Mouse (Mus musculus): ENCODE data around the gene Stard13.

Stard13 gene

DNA sequence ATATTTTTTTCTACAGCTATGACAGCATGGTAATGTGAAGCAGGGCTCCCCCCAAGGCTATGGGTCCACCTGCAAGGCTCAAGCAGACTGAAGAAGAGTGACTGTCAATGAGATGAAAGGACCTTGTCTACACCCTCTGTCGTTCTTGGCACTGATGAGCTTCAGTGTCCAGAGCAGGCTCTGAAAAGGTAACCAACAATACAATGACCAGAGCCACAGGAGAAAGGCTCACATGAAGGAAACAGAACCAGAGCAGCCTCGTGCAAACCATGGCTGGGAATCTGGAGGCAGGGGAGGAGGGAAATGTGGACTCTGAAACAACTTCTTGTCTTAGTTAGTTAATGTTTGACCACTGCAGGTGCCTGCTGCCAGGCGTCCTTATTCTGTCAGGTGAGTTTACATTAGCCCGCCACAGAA is 57.7 kb downstream of the Stard13 start:
- no peak for DNase-seq

DNA sequence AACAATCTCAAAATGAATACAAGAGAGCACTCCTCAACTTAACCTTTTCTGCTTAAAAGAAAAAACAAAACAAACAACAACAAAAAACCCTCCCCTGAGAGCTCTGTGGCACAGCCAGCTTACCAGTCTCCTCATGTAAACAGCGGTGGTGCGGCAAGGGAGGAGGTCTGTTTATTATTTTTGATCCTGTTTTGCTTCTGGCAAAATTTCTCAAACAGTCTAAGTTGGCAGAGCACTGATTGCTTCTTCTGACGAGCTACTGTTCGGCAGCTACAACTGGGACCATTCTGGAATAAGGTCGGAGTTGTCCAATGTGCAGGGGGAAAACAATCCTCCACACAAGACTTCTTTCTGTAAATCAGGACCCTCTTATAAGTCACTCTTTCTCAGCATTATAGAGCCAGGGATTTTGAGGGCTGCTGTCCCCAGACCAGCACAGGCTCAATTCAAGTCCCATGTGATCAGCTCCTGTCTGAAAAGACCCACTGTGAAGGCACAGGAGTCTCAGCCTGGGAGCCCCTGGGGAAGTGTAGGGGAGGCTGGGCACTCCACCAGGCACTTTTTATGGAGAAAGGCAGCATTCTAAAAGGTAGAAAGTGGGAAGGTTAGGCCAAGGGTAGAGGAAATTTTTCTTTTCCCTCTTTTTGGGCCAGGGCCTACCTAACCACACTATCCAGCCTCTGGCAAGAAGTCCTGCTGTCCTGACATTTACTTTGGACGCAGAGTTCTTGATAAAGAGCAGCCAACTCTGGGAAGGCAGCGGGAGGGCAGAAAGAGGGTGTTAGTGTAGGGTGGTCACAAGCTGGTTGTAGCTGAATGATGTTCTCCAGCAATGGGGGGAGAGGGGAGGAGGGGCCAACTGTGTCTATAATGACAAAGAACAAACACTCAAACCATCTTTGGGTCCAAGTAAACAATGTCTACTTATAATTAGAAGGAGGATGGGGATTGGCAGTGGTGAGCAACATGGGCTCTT is 58.9 kb downstream of the Stard13 start:
- DNase-seq, result no peak

DNA sequence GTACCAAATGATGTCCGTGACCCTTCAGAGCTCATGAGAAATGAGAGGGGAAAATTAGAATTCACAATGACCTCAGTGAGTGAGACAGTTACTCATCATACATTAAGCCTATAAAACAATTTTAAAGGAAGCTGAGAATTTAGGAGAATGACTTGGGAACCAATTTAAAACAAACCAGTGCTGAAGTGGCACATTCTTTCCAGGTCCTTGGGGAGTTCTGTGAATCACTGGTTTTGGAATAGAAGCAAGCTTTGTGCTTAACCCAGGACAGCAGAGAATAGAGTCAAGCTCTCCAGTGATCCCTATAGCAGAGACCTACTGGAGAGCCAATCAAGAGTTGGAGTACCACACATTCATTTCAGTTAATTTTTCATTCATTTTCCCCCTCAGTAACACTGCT is 59.9 kb downstream of the Stard13 start:
- DNase-seq, result no peak

DNA sequence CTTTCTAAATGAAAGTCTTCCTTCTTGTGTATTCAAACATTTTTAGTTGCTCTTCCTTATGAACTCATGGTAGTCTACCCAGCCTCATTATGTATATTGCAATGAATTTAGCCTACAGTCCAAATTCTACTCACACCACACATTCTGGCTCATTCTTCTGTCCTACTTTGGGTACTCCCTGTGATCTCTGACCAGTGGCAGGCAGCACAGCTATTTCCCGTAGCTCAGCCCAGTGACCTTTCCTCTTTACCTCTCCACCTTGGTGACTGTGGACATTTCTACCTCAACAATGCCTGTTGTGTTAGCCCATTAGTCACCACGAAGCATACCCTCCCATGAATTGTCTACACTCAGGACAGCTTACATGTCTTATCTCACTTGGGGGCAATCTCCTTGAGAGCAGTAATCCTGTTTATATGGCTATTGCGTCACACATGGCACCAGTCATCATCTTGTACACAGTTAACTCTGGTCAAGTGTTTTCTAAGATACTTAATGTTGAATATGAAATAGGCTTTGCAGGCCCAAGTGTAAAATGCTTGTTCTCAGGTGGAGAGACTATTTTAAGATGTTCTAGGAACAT is 63.4 kb downstream of the Stard13 start:
- no peak for DNase-seq

DNA sequence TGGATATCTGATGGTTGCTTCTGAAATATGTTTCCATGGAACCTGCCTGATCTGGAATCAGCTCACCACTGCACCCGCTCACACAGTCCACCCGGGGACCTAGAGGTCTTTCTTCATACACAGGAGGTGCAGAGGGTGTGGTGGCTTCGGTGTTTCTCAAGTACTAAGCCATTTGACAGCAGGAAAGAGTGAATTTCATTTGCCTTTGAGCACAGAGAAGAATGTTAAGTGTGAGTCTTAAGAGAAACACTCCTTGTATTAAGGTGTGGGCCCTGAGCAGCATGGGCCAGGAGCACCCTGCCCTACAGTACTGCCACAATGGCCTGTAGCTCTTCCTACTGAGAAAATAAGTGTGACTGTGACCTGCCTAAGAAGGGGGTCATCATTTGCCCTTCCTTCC is 65.4 kb downstream of the Stard13 start:
- no peak for DNase-seq

DNA sequence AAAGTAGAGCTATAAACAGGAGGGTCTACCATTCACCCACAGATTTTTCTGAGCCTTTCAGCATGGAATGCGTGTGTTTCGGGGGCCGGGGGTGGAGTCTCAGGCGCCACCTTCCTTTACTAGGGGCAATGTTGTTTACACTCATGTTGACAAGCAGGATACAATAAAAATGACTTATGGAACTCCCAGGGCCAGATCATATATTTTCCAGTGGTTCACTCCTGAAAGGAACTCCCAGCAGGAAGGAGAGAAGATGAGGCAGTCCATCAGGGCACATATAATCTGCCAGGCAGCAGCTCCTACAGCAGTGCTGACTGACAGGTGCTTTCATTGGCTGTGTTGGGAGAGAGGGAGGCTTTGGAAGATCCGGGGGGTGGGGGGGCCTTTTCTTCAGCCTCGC is 66.0 kb downstream of the Stard13 start:
- DNase-seq, result no peak

DNA sequence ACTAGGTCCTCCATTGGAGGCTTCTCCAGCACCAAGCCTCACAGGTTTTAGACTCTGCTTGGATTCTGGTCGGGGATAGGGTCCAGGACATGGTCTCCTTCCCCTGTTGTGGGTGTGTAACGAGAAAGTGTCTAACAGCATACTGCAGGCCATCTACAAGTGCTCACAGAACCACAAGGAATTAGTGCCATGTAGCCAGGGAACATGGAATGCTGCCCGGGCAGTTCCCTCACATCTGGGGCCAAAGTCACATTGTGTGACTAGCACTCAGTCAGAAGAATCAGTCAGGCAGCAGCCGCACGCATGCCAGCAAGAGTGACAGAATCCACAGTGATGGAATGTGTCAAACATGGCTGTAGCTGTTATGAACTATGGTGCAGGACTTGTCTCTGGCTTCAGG is 67.4 kb downstream of the Stard13 start:
- no peak for DNase-seq

DNA sequence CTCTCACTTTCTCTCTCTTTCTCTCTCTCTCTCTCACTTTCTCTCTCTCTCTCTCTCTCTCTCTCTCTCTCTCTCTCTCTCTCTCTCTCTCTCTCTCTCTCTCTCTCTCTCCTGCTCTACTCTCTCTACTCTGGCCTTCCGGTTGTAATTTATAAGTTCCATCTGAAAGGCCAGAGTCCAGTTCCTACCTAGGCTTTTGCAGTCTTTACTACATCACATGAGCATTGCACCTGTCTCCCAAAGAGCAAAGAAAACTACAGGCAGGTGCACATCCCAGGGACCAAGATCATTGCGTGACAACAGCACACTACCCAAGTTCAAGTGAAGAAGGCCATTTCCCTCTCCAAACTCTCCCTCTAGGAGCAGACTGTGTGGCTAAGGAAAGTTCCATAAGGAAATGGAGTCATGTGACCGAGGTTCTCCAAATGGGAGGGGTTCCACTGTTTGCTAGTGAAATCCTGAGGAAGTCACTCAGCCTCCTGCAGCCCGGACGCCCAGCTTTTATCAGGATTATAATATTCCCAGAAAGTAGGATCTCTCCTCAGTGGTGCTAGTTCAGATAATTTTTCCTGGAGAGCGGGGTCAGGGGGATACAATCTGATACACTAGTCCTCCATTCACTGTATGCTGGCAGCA is 68.1 kb downstream of the Stard13 start:
- no peak for DNase-seq

DNA sequence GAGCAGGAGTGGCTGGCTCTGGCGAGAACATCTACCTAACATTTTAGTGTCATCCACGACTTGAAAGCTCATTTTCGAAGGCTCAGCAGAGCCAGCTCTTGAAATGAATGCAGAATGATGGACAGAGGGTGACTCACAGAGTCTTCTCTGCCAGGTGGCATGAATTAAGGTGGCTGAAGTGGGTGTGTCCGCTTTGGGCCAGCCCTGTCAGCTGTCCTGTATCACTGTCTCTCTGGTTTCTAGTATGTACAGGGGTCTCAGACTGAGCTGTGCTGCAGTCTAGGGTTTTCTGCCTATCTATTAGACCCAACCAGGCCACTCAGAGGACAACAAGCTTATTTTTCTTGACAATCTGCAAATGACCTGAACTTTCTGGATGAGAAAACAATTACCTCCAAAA is 68.8 kb downstream of the Stard13 start:
- no peak for DNase-seq

DNA sequence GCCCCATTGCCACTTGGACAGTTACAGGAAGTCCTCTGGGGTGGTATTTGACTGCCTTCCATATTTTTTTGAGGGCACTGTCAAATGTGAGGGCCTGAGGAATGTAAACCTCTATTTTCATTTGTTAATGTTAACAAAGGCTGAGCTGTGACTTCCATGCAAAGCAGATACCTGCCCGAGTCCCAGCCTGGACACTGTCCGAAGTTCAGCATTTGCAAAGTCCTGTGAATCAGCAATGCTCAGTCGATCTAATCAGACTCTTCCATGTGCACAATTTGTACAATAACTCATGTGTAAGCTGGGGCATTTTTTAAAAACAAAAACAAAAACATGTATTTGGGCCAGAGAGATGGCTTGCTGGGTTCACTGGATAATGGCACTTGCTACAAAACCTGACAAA is 71.0 kb downstream of the Stard13 start:
- DNase-seq, result no peak

DNA sequence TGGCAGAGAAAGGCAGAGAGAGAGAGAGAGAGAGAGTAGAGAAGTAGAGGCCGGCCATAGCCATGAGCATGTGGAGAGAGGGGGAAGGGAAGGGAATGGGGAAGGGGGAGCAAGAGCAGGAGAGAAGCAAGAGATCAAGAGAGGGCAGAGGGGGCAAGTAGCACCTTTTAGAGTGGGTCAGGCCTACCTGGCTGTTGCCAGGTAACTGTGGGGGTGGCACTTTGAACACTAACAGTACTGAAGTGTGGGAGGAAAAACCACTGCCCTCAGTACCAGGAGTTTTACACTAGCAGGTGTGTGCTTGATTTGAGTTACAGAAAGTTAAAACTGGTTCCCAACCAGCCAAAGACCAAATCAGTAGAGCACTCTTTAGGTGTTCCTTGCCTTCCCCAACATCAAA is 78.4 kb downstream of the Stard13 start:
- DNase-seq, result no peak

DNA sequence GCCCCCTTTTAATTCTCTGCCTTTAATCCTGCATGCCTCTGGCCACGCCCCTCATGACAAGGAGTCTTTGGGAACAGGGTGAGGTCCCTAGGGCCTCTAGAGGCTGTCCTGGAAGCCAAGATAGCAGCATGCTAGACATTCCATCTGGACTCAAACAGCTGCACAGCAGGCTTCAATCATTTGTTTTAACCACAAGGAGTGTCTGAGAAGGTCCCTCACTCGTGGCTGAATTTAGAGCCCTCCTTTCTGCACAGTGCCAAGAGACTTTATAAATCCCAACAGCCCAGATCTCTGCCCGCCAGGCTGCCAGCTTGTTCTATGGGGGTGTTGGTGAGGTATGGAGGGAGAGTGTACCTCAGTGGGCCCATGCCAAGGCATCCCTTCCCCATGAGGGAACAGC is 78.9 kb downstream of the Stard13 start:
- DNase-seq, result no peak

DNA sequence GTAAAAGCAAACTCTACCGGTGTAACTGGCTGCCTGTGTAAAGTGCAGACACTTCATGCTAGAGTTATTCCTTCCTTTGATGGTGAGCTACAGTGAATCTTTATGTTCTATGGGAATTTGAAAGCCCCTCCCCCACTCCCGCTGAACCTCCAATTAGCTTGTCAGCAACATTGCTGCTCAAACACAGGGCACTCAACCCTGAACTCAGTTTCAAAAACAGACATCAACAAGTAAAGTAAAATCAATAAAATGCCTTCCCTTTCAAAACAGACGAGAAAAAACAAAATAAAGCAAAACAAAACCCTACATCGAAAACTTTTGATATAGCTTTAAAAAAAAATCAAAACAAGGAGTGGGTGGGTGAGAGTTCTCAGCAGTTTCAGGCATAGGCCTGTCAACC is 79.6 kb downstream of the Stard13 start:
- no peak for DNase-seq

DNA sequence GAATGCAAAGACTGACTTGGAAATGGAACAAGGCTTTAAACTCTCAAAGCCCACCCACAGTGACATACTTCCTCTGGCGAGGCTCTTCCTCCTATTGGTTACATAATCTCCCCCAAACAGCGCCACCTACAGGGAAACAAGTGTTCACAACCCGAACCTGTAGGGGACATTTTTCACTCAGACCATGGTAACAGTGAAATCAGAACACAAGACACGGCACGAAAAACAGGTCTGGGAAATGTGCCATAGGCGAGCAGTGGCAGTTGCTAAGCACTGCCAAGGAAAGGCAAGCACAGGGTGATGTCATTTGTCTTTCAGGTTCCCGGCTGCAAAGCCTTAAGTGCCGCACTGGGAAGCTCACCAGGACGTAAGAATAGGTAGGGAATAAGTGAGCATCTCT is 82.1 kb downstream of the Stard13 start:
- DNase-seq, result no peak

DNA sequence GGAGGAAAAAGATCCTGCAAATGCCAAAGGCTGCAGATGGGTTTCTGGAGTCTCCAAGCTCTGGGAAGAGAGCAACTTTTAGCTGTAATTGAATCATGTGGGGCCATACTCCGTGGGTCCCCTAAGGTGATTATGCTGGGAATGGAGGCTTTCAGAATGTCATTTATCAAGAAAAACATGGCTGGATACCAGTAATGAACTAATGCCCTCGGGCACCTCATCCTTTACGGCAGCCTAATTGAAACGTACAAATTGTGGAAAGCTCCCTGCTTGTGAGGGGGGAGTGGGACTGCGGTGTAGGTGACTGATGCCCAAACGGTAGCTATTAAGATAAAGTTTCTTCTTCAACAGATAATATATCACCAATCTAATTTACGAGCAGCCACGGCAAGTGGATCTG is 84.1 kb downstream of the Stard13 start:
- peak; percentile 41 for DNase-seq

DNA sequence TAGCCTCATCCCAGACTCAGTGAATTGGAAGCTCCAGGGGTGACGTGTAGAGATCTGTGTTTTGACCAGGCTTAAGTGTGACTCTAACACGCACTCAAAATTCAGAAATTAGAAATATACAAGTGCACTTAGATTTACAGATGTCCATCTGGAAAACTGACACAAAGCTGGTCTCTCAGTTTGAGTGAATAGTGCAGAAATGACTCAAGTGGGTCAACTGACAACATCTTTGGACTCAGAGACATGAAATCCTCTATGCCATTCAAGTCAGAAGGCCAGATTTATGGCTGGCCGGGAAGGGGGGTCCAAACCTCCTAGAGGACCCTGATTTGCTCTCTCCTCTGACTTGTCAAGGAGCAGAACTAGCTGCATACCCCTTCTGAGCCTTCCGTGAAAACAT is 85.6 kb downstream of the Stard13 start:
- DNase-seq, result no peak

DNA sequence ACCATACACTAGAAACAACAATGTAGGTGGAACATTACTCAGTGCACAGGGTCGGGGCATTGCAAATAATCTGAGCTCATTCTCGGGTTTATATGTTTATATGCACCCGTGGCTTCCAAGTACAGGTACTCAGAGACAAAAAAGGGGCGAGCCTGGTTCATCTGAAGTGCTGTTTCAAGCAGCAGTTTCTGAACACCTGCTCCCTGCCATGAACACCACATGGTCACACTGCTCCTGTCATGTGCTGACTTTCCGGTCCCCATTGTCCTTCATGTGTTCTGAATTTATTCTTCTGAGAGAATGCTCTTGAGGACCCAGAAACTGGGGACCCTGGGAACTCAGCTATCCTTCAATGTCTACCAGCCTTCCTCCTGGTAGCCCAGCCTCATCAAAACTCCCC is 87.8 kb downstream of the Stard13 start:
- DNase-seq, result no peak

DNA sequence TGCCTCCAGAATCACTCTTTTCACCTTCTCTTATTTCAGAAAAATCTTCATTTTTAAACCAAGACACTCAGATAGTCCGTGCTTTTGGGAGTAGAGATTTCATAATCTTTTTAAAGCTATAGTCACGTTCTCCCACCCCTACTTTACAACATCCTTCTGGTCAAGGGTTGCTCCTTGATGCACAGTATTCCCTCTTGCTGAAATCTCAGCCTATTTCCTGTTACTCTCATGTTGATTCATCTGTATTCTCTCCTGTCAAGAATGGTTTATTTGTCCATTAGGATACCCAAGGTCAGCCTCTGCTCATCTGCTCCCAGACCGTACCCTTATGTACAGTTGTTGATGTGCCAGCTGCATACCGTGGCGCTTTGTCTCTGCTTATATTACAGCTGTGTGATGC is 89.7 kb downstream of the Stard13 start:
- no peak for DNase-seq

DNA sequence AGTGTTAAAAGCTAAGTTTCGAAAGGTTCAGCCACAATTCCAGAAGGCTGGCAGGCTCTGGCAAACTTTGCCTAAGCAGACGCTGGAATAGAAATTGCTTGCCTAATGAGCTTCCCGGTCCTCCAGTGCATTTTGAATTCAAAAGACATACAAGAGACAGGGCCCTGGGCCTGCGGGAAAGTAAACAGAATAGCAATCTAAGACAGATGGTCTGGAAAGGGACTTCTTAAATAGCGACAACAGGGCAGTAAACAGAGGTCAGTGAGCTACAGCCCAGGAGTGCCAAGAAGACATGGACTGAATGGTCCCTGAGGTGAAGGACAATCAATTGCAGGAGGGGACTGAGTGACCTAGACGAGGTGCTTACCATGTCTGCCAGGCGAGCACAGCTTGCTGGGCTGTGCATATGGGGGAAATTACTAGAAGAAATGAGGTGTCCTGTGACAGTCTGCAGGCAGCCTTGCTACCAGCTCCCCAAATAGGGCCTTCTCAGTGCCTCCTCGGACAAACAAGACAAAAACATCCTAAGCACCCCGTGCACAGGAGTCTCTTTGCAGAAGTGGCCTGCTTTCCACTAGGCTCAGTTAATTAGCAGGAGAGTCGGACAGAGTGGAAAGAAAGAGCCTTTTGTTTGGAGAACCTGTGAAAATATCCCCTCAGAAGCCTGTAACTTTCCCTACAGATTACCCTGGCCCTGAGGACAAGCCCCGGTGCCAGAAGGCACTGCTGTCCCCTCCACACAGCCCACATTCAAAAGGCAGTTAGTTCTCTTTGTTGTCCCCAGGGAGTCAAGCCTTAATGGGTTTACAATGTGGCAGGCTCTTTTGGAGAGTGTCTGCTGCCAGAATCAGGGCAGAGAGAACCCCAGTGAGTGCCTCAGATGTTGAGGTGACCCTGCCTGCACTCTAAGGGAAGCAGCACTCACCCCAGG is 90.7 kb downstream of the Stard13 start:
- DNase-seq, result peak; percentile 63

DNA sequence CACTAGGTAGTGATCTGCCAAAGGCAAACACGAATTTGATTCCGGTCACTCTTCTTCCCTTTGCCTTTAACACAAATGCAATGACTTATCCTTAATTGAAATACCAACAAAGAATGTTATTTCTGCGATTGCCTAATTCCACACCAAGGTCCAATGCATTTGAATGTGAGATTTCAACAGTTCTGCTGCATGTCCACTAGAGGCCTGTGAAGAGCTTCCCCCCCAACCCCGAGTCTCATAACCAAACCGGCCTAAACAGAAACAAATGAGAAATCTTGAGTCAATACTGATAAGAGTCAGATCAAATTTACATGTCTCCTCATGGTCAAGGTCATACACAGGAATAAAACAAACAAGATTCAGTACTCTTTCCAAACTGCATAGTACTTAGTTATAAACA is 91.4 kb downstream of the Stard13 start:
- DNase-seq, result peak; percentile 68

DNA sequence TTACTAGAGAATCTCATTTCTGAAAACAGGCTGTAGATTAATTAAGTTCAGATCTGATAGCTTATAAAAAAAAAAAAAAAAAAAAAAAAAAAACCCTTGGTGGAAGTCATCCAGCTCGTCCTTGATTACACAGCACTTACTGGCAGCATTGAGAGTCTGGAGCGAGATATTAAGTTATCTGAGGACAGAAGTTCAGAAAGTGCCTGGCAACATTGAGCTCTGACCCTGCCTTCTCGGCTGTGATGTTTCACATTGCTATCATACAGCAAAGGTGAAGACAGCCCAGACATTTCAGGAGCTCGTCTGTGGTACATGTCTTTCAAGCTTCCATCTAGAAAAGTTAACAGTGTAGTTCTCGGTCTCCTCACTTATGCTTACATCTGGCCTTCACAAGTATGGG is 95.7 kb downstream of the Stard13 start:
- no peak for DNase-seq

DNA sequence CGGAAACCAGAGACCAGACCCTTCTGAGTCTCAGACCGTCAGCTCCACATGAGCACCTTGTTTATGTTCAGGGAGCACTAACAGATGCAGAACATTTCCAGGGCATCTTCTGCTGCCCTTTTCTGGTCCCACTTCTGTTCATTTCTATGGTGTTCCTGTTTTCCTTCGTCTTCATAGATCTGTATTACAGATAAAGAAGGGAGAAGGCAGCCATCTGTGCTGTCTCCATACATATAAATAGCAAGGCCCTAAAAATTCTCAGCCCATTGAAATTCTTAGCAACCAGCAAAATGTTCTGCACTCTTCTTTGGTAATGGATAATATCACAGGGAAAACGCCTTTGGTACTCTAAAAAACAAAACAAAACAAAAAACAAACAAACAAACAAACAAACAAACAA is 96.3 kb downstream of the Stard13 start:
- DNase-seq, result no peak

DNA sequence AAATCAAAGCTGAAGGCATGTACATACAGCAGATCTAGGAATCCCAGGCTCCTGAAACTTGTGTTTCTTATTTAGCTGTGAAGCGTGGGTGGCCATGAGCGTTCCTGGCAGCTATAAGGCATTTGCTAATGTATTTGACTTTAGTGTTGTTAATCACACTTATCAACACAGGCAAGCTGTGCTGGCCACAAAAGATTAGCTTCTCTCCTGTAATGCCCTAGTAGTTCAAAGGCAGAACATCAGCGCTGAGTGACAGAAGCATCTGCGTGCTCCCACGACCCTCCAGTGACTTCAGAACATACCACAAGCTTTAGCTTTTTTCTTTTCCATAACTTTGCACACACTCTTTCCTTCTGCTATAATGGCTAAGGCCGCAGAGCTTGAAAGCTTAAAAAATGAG is 97.7 kb downstream of the Stard13 start:
- no peak for DNase-seq
